Mouse (Mus musculus) cerebellum, postnatal 25 days (tissue): Measurements from ENCODE around the gene Cspg5.

ENCODE experiments used
- DNase-seq, 2 experiments: peaks; one replicate each; pipeline ENCODE4 v3.0.0; 2021; ENCODE audit warnings: mixed read lengths in 2 of 2

Gene Cspg5

DNA sequence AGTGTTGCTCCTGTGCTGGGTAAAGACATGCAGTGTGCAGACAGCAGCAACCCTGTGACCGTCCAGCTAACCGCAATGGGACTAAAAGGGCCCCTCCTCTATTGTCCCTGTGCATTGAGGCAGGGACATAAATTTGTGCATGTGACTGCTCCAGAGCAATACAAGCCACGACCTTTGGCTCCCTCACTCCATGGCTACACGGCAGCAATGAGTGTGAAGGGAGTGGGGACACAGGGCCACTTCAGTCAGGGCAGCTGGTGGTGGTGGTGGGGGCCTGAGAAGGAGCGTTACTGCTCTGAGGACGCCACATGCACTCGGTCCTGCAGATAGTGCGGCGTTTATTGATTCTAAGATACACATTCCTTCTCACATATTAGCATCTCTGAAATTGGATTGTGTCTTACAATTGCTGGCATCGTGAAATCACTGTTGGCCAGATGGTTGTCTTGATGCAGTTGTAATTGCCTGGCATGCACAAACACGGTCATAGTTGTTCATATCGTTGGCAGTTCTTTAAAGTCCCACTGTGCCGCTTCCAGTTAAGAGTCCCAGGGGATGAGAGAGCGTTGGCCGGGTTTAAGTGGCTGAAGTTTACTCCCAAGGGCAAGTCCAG lies 11.9 kb downstream of the Cspg5 start:
- DNase-seq, result peak; percentile 33 to 34

DNA sequence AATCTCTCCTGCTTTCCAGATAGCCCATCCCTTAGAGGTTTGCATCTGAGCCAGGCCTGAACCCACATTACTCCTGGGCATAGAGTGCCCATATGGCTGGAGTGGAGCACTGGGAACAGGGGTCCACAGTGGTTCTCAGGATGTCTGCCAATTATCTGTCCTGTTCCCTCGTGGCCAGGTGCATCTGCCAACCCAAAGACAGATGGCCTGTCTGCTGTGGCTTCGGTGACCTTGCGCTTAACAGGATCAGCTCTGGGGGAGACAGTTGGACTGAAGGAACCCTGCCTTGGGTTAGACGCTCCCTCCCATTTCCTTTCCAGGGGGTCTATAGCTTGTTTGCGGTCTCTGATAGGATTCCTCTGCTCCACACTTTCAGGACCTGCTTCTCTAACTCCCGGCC lies 15.1 kb downstream of the Cspg5 start:
- peak; percentile 68 to 71 for DNase-seq

DNA sequence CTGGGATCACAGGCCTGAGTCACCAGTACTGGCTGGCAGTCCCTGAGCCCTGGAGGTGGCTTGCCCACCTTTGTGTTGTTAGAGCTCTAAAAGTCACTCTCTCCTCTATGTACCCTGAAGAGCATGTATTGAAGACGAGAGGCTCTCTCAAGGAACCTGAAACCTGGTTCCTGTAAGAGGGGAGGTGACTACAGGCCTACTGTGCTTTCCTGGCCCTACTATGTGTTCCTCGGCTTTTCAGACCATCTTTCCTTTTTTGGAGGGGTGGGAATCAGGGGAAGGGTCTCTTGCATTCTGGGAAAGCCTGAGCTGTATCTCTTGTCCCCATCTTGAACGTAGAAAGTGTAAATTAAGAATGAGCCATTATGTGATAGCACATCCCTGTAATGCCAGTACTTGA lies 15.5 kb downstream of the Cspg5 start:
- DNase-seq, result no peak

DNA sequence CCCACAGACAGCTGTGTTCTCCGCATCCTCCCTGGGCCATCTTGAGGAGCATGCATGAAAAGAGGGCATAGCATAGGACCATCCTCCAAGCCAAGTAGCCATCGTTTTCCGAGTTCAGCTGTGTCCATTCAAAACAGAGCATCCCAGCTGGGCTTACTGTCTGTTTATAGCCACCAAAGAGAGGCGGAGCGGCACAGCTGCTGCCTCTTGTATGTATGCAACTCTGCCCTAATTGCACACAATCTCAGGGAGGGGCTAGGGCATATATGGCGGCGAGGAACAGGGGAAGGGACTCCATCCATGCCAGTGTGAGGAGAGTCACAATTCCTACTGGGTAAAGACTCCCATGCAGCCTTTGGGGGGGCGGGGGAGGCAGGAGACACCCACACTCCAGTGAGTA lies 19.6 kb downstream of the Cspg5 start:
- DNase-seq, result no peak

GRCm38 (mm10) chr9:110264991-110265390 lies 21.4 kb downstream of the Cspg5 start:
- no peak for DNase-seq

GRCm38 (mm10) chr9:110268416-110268815 lies 24.8 kb downstream of the Cspg5 start:
- DNase-seq, result no peak

DNA sequence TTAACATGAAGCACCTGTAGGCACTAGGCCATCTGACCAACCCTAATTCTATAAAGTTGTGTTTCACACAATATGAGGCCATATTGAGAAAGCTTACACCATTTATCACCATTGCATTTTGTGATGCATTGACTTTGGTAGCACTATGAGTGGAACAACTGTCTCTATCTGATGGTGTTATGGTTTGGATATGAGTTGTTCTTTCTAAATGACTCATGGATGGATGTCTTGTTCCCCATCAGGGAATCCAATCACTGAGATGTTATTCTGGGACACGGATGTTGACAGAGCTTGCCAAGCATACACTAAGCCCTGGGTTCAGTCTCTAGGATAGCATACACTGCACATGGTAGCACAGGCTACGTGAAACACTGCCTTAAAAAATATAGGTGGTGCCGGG lies 28.7 kb downstream of the Cspg5 start:
- no peak for DNase-seq

- DNase-seq, result no peak
These were observed 29.9 kb downstream of the Cspg5 start for GRCm38 (mm10) chr9:110273507-110273906.

DNA sequence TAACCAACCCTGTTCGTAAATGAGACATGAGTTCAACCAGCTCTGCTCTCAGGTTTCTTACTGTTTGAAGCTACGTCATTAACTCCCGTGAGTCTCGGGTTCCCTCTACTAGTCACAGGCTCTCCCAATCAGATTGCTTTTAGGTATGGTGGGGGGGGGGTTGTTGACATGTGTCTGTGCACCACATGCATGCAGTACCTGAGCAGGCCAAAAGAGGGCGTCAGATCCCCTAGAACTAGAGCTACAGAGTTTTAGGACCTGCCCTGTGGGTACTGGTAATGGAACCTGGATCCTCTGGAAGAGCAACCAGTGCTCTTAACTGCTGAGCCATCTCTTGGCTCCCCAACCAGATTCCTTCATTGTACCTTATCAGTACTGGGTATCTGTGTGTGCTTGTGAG lies 32.3 kb downstream of the Cspg5 start:
- peak in 1 of 2 experiments; percentile 31 for DNase-seq

DNA sequence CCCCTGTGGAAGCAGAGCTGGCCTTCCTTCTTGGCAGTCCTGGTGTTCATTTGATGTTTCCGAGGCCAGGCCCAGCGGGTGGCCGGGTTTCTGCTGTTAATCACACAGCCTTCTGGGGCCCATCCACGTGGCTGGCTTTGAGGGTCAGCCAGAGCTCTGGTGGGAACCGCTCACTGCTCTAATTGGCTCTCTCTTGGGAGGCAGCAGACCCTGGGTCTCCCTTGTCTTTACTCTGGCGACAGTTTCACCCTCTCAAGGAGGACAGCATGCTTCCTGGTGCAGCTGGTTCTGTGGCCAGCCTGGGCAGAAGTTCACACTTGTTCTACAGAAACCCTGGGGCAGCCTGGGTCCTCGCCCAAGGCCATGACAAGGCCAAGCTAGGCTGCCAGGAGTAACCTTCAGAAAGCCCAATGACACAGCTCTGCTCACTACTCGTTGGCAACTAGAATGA lies 33.9 kb downstream of the Cspg5 start:
- peak; percentile 34 to 59 for DNase-seq

- peak; percentile 40 to 49 for DNase-seq
These were observed 40.6 kb downstream of the Cspg5 start for GRCm38 (mm10) chr9:110284075-110284697.

GRCm38 (mm10) chr9:110287321-110287924 lies 43.8 kb downstream of the Cspg5 start:
- DNase-seq, result peak; percentile 61 to 68

DNA sequence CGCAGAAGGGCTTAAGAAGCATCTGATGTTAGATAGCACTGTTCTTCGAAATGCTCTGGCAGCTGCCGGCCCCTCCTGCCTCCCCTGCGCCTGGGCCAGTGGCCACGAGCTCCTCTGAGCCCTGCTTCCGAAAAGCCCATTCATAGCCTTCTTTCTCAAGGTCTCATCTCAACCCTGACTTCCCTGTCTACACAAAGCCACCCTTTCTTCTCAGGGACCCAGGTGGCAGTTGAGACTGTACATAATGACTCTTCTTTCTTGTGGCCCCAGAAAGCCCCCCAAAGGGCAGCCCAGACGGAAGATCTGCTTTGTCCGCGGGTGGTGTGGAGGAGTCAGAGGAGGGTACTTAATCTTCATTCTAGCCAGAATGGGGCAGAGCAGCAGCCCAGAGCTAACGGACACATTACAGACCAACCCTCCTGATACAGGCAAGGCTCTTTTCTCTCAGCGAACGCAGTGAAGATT lies 49.7 kb downstream of the Cspg5 start:
- no peak for DNase-seq

DNA sequence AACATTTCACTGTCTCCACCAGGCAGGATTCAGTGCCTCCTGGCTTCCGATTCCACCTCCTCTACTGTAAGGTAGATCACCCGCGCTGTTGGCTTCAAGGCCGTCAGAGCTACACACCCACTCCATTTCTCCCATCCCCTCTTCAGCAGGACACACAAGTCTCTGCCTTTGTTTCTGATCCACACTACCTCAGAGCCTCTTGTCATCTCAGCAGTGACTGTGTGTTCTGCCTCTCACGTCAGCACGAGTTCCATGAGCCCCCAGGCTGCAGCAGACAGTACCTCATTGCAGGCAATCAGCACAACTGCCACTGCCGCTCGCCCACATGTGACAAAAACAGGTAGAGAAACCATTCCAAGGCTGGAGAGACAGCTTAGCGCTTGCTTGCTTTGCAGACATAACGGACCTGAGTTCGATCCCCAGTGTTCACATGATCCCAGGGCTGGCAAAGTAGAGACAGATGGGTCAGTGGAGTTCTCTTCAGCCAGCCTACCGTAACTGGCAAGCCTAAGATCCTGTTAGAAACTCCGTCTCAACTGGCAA lies 50.4 kb downstream of the Cspg5 start:
- DNase-seq, result no peak

DNA sequence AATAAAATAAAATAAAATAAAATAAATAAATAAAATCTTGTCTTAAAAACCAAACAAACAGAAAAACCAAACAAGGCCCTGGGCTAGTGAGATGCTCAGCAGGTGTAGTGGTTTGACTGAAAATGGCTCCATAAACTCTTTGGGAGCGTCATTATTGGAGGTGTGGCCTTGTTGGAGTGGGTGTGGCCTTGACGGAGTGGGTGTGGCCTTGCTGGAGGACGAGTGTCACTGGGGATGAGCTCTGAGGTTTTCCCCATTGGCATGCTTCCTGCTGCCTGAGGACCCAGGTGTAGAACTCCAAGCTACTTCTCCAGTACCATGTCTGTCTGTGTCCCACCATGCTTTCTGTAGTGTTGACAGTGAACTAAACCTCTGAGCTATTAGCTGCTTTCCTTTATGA lies 51.2 kb downstream of the Cspg5 start:
- DNase-seq, result no peak

- DNase-seq, result peak; percentile 85 to 89
These were observed 53.5 kb downstream of the Cspg5 start for GRCm38 (mm10) chr9:110296867-110297627.

- peak in 1 of 2 experiments; percentile 49 for DNase-seq
These were observed 60.9 kb downstream of the Cspg5 start for GRCm38 (mm10) chr9:110304516-110304915.

- peak; percentile 93 to 95 for DNase-seq
These were observed 61.5 kb downstream of the Cspg5 start, which contains the start of gene Elp6 for GRCm38 (mm10) chr9:110304969-110305651. Elp6 (plus strand) TSS chr9:110305173.

- DNase-seq, result no peak
These were observed 62.8 kb downstream of the Cspg5 start for GRCm38 (mm10) chr9:110306371-110306770.
